Mouse (Mus musculus) midbrain, embryonic 11.5 days (tissue): ENCODE data around the gene Flcn. TPM values are rescaled to one million over a fixed set of nuclear protein-coding genes. Genes with fewer than 3 reads are reported as not detected.

ENCODE experiments used
- ATAC-seq: fragments of 200-750 bp; cut with Nextera tagmentation; 2 replicates; pipeline ENCODE4 v1.8.0; 2017; ENCODE audit warnings: moderate TSS enrichment, moderate library complexity; ENCODE audit not compliant: low FRiP score
- DNase-seq: peaks from one replicate; pipeline ENCODE4 v3.0.0; 2015; ENCODE audit warnings: low spot score; ENCODE audit errors: missing footprints
- H3K27ac ChIP-seq: fragments of 300-500 bp; sonication (generic); 2 replicates; pipeline ENCODE4 v1.5.1; 2014; ENCODE audit warnings: low read depth, low read length
- H3K27me3 ChIP-seq: fragments of 300-500 bp; sonication (generic); 2 replicates; pipeline ENCODE4 v1.6.1; 2014; ENCODE audit warnings: mild to moderate bottlenecking, low read length, moderate library complexity, mixed read lengths; ENCODE audit not compliant: control insufficient read depth, insufficient read depth
- H3K36me3 ChIP-seq: fragments of 300-500 bp; sonication (generic); 2 replicates; pipeline ENCODE4 v1.6.1; 2014; ENCODE audit warnings: mild to moderate bottlenecking, low read length, moderate library complexity, mixed read lengths; ENCODE audit not compliant: control insufficient read depth, insufficient read depth
- H3K4me1 ChIP-seq: fragments of 300-500 bp; sonication (generic); 2 replicates; pipeline ENCODE4 v1.6.1; 2014; ENCODE audit warnings: low read length; ENCODE audit not compliant: control insufficient read depth, insufficient read depth
- H3K4me2 ChIP-seq: fragments of 300-500 bp; sonication (generic); 2 replicates; pipeline ENCODE4 v1.6.1; 2014; ENCODE audit warnings: mild to moderate bottlenecking, moderate library complexity
- H3K4me3 ChIP-seq: fragments of 300-500 bp; sonication (generic); 2 replicates; pipeline ENCODE4 v1.5.1; 2014; ENCODE audit warnings: low read depth, low read length
- H3K9ac ChIP-seq: fragments of 300-500 bp; sonication (generic); 2 replicates; pipeline ENCODE4 v1.6.1; 2014; ENCODE audit warnings: low read length
- H3K9me3 ChIP-seq: fragments of 300-500 bp; sonication (generic); 2 replicates; pipeline ENCODE4 v1.6.1; 2016; ENCODE audit warnings: low read length; ENCODE audit not compliant: control insufficient read depth
- WGBS: fragments of 180-500 bp; shearing (Covaris S2); extraction: QIAGEN DNeasy Blood & Tissue Kit; methylation state at CpG from one replicate; pipeline ENCODE4 v1.1.7; 2014; 5-methylcytosine and 5-hydroxymethylcytosine counted together
- polyA plus RNA-seq: library from polyadenylated mRNA; unstranded; fragments of >200 nt; fragmentation: Nextera tagmentation; extraction: Ambion mirVana; gene quantifications from 2 replicates; pipeline ENCODE4 v1.2.1, GENCODE M21; 2014

The Flcn gene
- polyA plus RNA-seq, 1 experiment from 2014 or later = 28.2 TPM

DNA sequence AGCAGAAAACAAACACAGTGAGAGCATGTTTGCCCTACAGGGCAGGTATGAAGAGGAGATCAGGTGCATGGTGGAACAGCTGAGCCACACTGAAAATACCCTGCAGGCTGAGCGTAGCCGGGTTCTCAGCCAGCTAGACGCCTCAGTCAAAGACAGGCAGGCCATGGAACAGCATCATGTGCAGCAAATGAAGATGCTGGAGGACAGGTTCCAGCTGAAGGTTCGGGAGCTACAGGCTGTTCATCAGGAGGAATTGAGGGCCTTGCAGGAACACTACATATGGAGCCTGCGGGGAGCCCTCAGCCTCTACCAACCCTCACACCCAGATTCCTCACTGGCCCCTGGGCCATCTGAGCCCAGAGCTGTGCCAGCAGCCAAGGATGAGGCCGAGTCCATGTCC lies 49.0 kb downstream of the Flcn start:
- DNase-seq = no peak
- ATAC-seq = no peak
- H3K36me3 ChIP-seq = peaks cover 18% of the 10 kb centered on the region; the same call in 1 of the 2 replicates
- H3K9me3 ChIP-seq = no peaks in the 10 kb centered on the region
- H3K4me1 ChIP-seq = no peaks in the 10 kb centered on the region
- no peak overlapping the region for H3K4me3 ChIP-seq
- H3K27me3 ChIP-seq = no peaks in the 10 kb centered on the region
- 92% methylated on average over 6 of the region's 6 CpGs for WGBS
- H3K4me2 ChIP-seq = no peak overlapping the region
- H3K9ac ChIP-seq = no peak overlapping the region
- no peak overlapping the region for H3K27ac ChIP-seq

DNA sequence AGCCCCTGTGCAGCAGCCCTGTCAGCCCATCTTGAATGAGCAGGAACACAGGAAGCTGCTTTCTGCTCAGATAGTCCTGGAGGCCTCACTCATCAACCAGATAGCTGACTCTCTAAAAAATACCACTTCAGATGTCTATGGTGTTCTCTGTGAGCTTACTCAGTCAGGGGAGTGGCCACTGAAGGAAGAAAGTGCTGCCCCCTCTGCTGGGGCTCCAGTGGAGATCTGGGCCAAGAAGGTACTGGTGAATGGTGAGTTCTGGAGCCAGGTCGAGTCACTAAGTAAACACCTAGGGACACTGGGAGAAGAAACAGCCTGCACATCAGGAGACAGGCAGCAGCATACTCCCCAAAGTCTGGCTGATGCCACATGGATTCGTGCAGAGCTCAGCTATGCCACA lies 50.2 kb downstream of the Flcn start:
- H3K4me3 ChIP-seq = no peak overlapping the region
- H3K27ac ChIP-seq = no peak overlapping the region
- H3K36me3 ChIP-seq = peaks cover 20% of the 10 kb centered on the region; the same call in 1 of the 2 replicates
- H3K9ac ChIP-seq = no peak overlapping the region
- H3K9me3 ChIP-seq = no peaks in the 10 kb centered on the region
- no peaks in the 10 kb centered on the region for H3K27me3 ChIP-seq
- WGBS = 93% methylated on average over 2 of the region's 2 CpGs
- no peak for DNase-seq
- no peak for ATAC-seq
- no peaks in the 10 kb centered on the region for H3K4me1 ChIP-seq
- no peak overlapping the region for H3K4me2 ChIP-seq

DNA sequence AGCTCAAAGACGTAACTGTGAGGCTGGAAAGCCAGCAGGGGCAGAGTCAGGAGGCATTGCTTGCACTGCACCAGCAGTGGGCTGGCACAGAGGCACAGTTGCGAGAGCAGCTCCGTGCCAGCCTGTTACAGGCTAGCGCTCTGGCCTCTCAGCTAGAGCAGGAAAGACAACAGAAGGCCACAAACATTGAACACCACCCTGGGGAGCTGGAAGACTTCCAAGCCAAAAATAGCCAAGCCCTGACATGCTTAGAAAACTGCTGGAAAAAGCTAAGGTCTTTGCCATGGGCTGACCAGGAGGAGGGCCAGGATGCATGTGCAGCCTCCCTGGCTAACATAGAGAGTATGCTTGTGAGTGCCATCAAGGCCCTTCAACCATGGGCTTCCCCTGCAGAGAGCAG lies 50.6 kb downstream of the Flcn start:
- DNase-seq (no peak), ATAC-seq (no peak)
- 92% methylated on average over 4 of the region's 4 CpGs for WGBS
- Histone ChIP-seq H3K36me3 (peaks cover 20% of the 10 kb centered on the region; the same call in 1 of the 2 replicates), H3K9ac (no peak overlapping the region), H3K4me2 (no peak overlapping the region), H3K4me1 (no peaks in the 10 kb centered on the region), H3K27me3 (no peaks in the 10 kb centered on the region), H3K4me3 (no peak overlapping the region), H3K9me3 (no peaks in the 10 kb centered on the region), H3K27ac (no peak overlapping the region)

DNA sequence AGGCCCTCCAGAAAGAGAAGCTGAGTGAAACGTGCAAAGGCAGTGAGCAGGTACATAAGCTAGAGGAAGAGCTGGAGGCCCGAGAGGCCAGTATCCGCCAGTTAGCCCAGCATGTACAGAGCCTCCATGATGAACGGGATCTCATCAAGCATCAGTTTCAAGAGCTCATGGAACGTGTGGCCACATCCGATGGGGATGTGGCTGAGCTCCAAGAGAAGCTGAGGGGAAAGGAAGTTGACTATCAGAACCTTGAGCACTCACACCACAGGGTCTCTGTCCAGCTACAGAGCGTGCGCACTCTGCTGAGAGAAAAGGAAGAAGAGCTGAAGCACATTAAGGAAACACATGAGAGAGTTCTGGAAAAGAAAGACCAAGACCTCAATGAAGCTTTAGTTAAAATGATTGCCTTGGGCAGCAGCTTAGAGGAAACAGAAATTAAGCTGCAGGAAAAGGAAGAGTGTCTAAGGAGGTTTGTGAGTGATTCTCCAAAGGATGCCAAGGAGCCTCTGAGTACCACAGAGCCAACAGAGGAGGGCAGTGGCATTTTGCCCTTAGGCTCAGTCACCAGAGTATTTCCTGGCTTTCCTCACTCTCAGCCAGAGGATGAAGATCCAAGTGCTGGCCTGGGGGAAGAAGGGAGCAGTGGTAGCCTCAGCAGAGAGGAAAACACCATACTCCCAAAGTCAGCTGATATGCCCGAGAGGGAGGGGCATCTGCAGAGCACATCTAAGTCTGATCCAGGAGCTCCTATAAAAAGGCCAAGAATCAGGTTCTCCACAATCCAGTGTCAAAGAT lies 51.4 kb downstream of the Flcn start:
- peak; percentile 23 for DNase-seq
- no peak overlapping the region for H3K9ac ChIP-seq
- no peak overlapping the region for H3K4me3 ChIP-seq
- no peak for ATAC-seq
- H3K27ac ChIP-seq = no peak overlapping the region
- H3K4me1 ChIP-seq = no peaks in the 10 kb centered on the region
- no peaks in the 10 kb centered on the region for H3K27me3 ChIP-seq
- no peaks in the 10 kb centered on the region for H3K9me3 ChIP-seq
- 92% methylated on average over 9 of the region's 9 CpGs for WGBS
- peaks cover 20% of the 10 kb centered on the region; the same call in 1 of the 2 replicates for H3K36me3 ChIP-seq
- no peak overlapping the region for H3K4me2 ChIP-seq

DNA sequence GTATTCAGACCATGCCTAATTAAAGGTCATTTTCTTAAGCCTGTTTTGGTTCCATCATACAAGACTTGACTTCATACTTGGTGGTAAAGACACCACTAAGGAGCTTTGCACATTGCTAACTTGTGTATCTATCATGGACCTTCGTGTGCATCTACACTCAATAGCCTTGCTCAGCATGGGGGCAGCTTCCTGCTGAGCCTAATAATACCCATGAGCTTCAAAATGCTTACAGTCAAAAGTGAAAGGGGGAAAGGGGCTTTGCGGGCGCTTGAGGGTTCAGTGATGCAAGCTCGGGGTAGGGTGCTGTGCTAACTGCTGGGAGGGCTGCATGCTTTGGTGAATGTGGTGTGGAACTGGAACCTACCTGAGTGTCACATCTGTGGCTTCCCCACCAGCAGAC lies 53.5 kb downstream of the Flcn start:
- Histone ChIP-seq H3K4me2 (no peak overlapping the region), H3K27me3 (no peaks in the 10 kb centered on the region), H3K36me3 (peaks cover 23% of the 10 kb centered on the region; the same call in 1 of the 2 replicates), H3K27ac (no peak overlapping the region), H3K4me3 (no peak overlapping the region), H3K4me1 (no peaks in the 10 kb centered on the region), H3K9me3 (no peaks in the 10 kb centered on the region), H3K9ac (no peak overlapping the region)
- ATAC-seq = no peak
- DNase-seq = peak; percentile 79
- 69% methylated on average over 4 of the region's 4 CpGs for WGBS

DNA sequence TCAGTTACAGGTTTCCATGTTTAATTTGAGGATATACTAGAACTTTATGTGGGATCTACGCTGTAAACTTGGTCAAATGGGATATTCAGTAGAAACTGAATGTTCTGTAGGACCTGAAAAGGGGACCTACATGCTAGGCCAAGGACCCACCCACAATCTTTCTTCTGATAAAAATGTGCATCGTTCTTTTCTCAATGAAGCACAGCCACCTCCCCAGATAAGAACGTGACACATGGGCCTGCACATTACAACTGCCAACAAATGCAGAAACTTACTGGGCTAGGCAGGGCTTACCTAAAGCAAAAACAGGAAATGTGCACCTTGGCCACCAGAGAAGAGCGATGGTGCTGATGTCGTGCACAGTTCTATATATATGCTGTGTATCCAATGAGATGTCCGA lies 55.3 kb downstream of the Flcn start:
- no peak overlapping the region for H3K4me2 ChIP-seq
- no peak for ATAC-seq
- no peaks in the 10 kb centered on the region for H3K9me3 ChIP-seq
- no peak overlapping the region for H3K4me3 ChIP-seq
- no peak overlapping the region for H3K27ac ChIP-seq
- no peaks in the 10 kb centered on the region for H3K4me1 ChIP-seq
- DNase-seq = peak; percentile 66
- no peak overlapping the region for H3K9ac ChIP-seq
- WGBS = 94% methylated on average over 6 of the region's 6 CpGs
- H3K27me3 ChIP-seq = no peaks in the 10 kb centered on the region
- peaks cover 20% of the 10 kb centered on the region; the same call in 1 of the 2 replicates for H3K36me3 ChIP-seq

DNA sequence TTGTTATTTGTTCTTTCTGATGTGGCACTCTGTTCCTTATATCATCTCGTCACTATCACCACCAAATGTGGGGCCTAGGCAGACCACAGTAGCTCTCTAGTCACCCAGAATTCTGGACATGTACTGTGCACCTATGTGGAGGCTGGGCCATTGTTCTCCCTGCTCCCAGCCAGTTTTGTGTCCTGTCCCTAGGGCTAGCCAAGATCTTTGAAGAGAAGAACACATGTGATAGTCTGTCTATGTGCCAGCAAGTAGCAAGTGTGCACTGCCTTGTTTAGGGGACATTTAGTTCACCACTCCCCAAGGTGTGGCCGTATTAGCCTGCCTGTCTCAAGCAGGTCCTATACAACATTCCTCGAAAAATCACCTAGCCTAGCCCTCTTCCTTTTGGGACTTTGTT lies 60.8 kb downstream of the Flcn start:
- H3K9ac ChIP-seq = no peak overlapping the region
- H3K4me1 ChIP-seq = no peaks in the 10 kb centered on the region
- ATAC-seq = no peak
- peaks cover 7% of the 10 kb centered on the region; the same call in 1 of the 2 replicates for H3K36me3 ChIP-seq
- H3K27ac ChIP-seq = no peak overlapping the region
- no peak for DNase-seq
- H3K27me3 ChIP-seq = no peaks in the 10 kb centered on the region
- H3K4me2 ChIP-seq = no peak overlapping the region
- 92% methylated on average over 3 of the region's 3 CpGs for WGBS
- no peak overlapping the region for H3K4me3 ChIP-seq
- no peaks in the 10 kb centered on the region for H3K9me3 ChIP-seq

DNA sequence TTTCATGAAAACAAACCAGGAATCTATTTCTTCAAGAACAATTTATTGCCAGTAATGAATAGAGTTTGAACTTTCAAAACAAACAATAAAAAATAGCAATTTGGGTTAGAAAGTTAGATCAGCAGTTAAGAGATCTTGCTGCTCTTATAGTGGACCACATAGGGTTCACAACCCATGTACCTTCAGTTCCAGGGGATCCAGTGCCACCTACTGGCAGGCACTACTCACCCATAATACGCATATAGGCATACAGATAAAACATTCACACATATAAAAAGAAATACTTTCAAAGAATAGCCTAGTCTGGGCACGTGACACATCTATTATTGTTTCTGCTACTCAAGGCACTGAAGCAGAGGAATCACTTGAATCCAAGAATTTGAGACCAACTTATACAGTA lies 63.2 kb downstream of the Flcn start:
- 84% methylated on average over 2 of the region's 2 CpGs for WGBS
- peaks cover 11% of the 10 kb centered on the region; the same call in 1 of the 2 replicates for H3K36me3 ChIP-seq
- ATAC-seq = no peak
- H3K4me1 ChIP-seq = no peaks in the 10 kb centered on the region
- no peak overlapping the region for H3K4me3 ChIP-seq
- no peak overlapping the region for H3K9ac ChIP-seq
- no peak overlapping the region for H3K27ac ChIP-seq
- H3K4me2 ChIP-seq = no peak overlapping the region
- no peaks in the 10 kb centered on the region for H3K9me3 ChIP-seq
- peak; percentile 84 for DNase-seq
- no peaks in the 10 kb centered on the region for H3K27me3 ChIP-seq

DNA sequence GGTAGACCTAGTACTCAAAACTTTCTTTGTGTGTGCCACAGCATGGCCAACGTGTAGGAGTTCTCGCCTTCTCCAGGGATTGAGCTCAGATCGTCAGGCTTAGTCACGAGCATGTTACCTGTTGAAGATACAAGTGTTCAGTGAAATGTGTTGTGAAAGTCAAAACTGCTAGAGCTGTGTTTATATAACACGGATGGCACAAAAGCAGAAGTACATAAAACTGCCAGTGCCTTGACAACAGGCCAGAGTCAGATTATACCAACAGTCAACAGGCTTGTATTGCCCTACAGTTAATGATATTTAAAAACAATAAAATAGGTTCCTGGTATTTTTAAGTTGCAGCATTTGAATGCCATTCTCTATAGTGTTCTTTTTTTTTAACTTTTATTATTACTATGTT lies 64.0 kb downstream of the Flcn start:
- no peak for ATAC-seq
- WGBS = 89% methylated on average over 5 of the region's 5 CpGs

More for the DNA sequence above, 64.0 kb downstream of the Flcn start:
- peaks cover 14% of the 10 kb centered on the region for H3K36me3 ChIP-seq
- no peak overlapping the region for H3K9ac ChIP-seq
- H3K27me3 ChIP-seq = no peaks in the 10 kb centered on the region
- no peak overlapping the region for H3K4me3 ChIP-seq
- H3K4me1 ChIP-seq = no peaks in the 10 kb centered on the region
- H3K27ac ChIP-seq = no peak overlapping the region
- DNase-seq = no peak
- no peak overlapping the region for H3K4me2 ChIP-seq
- H3K9me3 ChIP-seq = no peaks in the 10 kb centered on the region
